In genomic region chr10:41598221-41598620, GRCm38 (mm10) we compare ENCODE assay signal across 10 mouse cellular contexts.
DNase-seq lines count a peak whose midpoint lies in the region; ATAC-seq lines count a peak whose summit lies in the region.
"Had no signal": no experiment of that assay in that cellular context is flagged by ENCODE, and none has a peak within 500 bp of the region (broad histone marks: within the 10 kb centered on the region; RNA-seq: fewer than 3 reads in every experiment).

No protein-coding gene starts in this region.

- no peak for DNase-seq in limb, embryonic 10.5 days (ENCODE audit: low spot score)
- peak; percentile 56 to 62 for DNase-seq in cerebellum, postnatal 36 days
- peak; percentile 72 to 77 for DNase-seq in thymus, postnatal 10 days (ENCODE audit: low spot score in 2 of 2)
- no peak for DNase-seq in urinary bladder, postnatal 36 days (ENCODE audit: low spot score in 2 of 2)
- DNase-seq in kidney, postnatal 25 days = no peak
- DNase-seq: lung, adult 2 months had no signal

- 51% methylated on average over 9 of the region's 9 CpGs for WGBS in limb, embryonic 12.5 days
- 68% methylated on average over 9 of the region's 9 CpGs for WGBS in limb, embryonic 10.5 days
- WGBS in heart, embryonic 14.5 days = 12% methylated on average over 9 of the region's 9 CpGs

- peaks cover 5% of the 10 kb centered on the region; the same call in 1 of the 2 replicates for H3K9me3 ChIP-seq in limb, embryonic 12.5 days
- no peaks in the 10 kb centered on the region for H3K9me3 ChIP-seq in limb, embryonic 10.5 days (replicated peaks)
- H3K9me3 ChIP-seq in heart, embryonic 14.5 days (ENCODE audit: control insufficient read depth, low read length) = no peaks in the 10 kb centered on the region

- H3K9ac ChIP-seq in limb, embryonic 12.5 days (replicated peaks) = no peak overlapping the region
- H3K9ac ChIP-seq in heart, embryonic 14.5 days (ENCODE audit: low read length) = peak overlapping the region; percentile 36; the same call in 1 of the 2 replicates

- H3K4me3 ChIP-seq in limb, embryonic 12.5 days (replicated peaks) = no peak overlapping the region
- H3K4me3 ChIP-seq in limb, embryonic 10.5 days = no peak overlapping the region
- no peak overlapping the region for H3K4me3 ChIP-seq in heart, embryonic 14.5 days (ENCODE audit: control insufficient read depth in 1 of 2, insufficient read depth in 1 of 2, low read depth in 1 of 2, low read length in 2 of 2)
- H3K4me3 ChIP-seq: layer of hippocampus, adult 2 months had no signal

- H3K36me3 ChIP-seq in limb, embryonic 12.5 days = no peaks in the 10 kb centered on the region
- H3K36me3 ChIP-seq in limb, embryonic 10.5 days = no peaks in the 10 kb centered on the region
- H3K36me3 ChIP-seq in heart, embryonic 14.5 days (ENCODE audit: control insufficient read depth, insufficient read depth, low read length) = no peaks in the 10 kb centered on the region

- peaks cover 12% of the 10 kb centered on the region; the same call in 1 of the 2 replicates for H3K4me1 ChIP-seq in limb, embryonic 12.5 days (replicated peaks)
- H3K4me1 ChIP-seq in limb, embryonic 10.5 days = 0 out of 2 replicates have a peak, but pooled peaks cover 16% of the 10 kb centered on the region
- peaks cover 26 to 45% of the 10 kb centered on the region in 2 experiments for H3K4me1 ChIP-seq in heart, embryonic 14.5 days (ENCODE audit: control insufficient read depth in 2 of 2, insufficient read depth in 2 of 2, low read length in 2 of 2)

- H3K4me2 ChIP-seq in limb, embryonic 12.5 days = no peak overlapping the region
- H3K4me2 ChIP-seq in heart, embryonic 14.5 days (ENCODE audit: low read length) = peak overlapping the region; percentile 30

- ATAC-seq in limb, embryonic 12.5 days (ENCODE audit: insufficient number of reproducible peaks, insufficient read depth, low FRiP score, low TSS enrichment, low read depth) = no peak
- peak; percentile 31 for ATAC-seq in heart, embryonic 14.5 days (ENCODE audit: insufficient number of reproducible peaks, insufficient read depth, low FRiP score, low read depth)
- no peak for ATAC-seq in erythroid progenitor cell, adult 5-6 weeks (replicated peaks; ENCODE audit: low FRiP score, poor library complexity, severe bottlenecking)

- H3K27ac ChIP-seq in limb, embryonic 12.5 days = 0 out of 2 replicates have a peak overlapping the region, but pooled peaks have one; percentile 23
- no peak overlapping the region for H3K27ac ChIP-seq in limb, embryonic 10.5 days
- peak overlapping the region; percentile 87 to 89 for H3K27ac ChIP-seq in heart, embryonic 14.5 days (replicated peaks in 1 of 2; ENCODE audit: control insufficient read depth in 1 of 2, insufficient read depth in 1 of 2, low read depth in 2 of 2, low read length in 2 of 2)
- H3K27ac ChIP-seq: layer of hippocampus, adult 2 months had no signal

- H3K27me3 ChIP-seq in limb, embryonic 12.5 days = no peaks in the 10 kb centered on the region
- H3K27me3 ChIP-seq in limb, embryonic 10.5 days (ENCODE audit: low read depth, poor library complexity, severe bottlenecking) = no peaks in the 10 kb centered on the region
- no peaks in the 10 kb centered on the region for H3K27me3 ChIP-seq in heart, embryonic 14.5 days (ENCODE audit: control insufficient read depth, insufficient read depth, low read length)

Comparison
In these comparisons a context has a peak if more than half of its experiments do, and no peak if none do; other contexts are left out.
1. DNase-seq: peak in cerebellum, postnatal 36 days (2 of 2) and thymus, postnatal 10 days (2 of 2); none in limb, embryonic 10.5 days (single experiment), urinary bladder, postnatal 36 days (0 of 2) and kidney, postnatal 25 days (0 of 2).